Mouse (Mus musculus) neural tube, embryonic 11.5 days (tissue): ENCODE measurements around the gene Il9r. TPM values are rescaled to one million over a fixed set of nuclear protein-coding genes. Genes with fewer than 3 reads are reported as not detected.
A peak's percentile ranks its signal among the peaks of the same experiment; 100 is the strongest.

Experiments used
- ATAC-seq: fragments of 200-750 bp; cut with Nextera tagmentation; 2 replicates; pipeline ENCODE4 v1.8.0; 2017; ENCODE audit warnings: moderate number of reproducible peaks, mild to moderate bottlenecking, moderate TSS enrichment, moderate library complexity; ENCODE audit not compliant: insufficient read depth, low FRiP score, low TSS enrichment
- DNase-seq: peaks from one replicate; pipeline ENCODE4 v3.0.0-alpha.2; 2015; ENCODE audit warnings: low spot score
- H3K27ac ChIP-seq: fragments of 300-500 bp; sonication (generic); 2 replicates; pipeline ENCODE4 v1.5.1; 2014; ENCODE audit warnings: low read depth, mild to moderate bottlenecking, low read length
- H3K27me3 ChIP-seq: fragments of 300-500 bp; sonication (generic); 2 replicates; pipeline ENCODE4 v1.6.1; 2014; ENCODE audit warnings: mild to moderate bottlenecking, low read length, mixed read lengths; ENCODE audit not compliant: control insufficient read depth, insufficient read depth
- H3K36me3 ChIP-seq: fragments of 300-500 bp; sonication (generic); 2 replicates; pipeline ENCODE4 v1.6.1; 2014; ENCODE audit warnings: mild to moderate bottlenecking, low read length, moderate library complexity, mixed read lengths; ENCODE audit not compliant: control insufficient read depth, insufficient read depth
- H3K4me1 ChIP-seq: fragments of 300-500 bp; sonication (generic); 2 replicates; pipeline ENCODE4 v1.6.1; 2014; ENCODE audit warnings: low read length, mixed read lengths; ENCODE audit not compliant: control insufficient read depth, insufficient read depth
- H3K4me2 ChIP-seq: fragments of 300-500 bp; sonication (generic); 2 replicates; pipeline ENCODE4 v1.6.1; 2014; ENCODE audit warnings: low read depth, mild to moderate bottlenecking, moderate library complexity
- H3K4me3 ChIP-seq: fragments of 300-500 bp; sonication (generic); 2 replicates; pipeline ENCODE4 v1.5.1; 2014; ENCODE audit warnings: low read depth, low read length
- H3K9ac ChIP-seq: fragments of 300-500 bp; sonication (generic); 2 replicates; pipeline ENCODE4 v1.6.1; 2014; ENCODE audit warnings: mild to moderate bottlenecking, low read length
- H3K9me3 ChIP-seq: fragments of 300-500 bp; sonication (generic); 2 replicates; pipeline ENCODE4 v1.6.1; 2016; ENCODE audit warnings: low read length; ENCODE audit not compliant: control insufficient read depth
- WGBS: fragments of 180-500 bp; shearing (Covaris S2); extraction: QIAGEN DNeasy Blood & Tissue Kit; methylation state at CpG from one replicate; pipeline ENCODE4 v1.1.7; 2014; 5-methylcytosine and 5-hydroxymethylcytosine counted together
- polyA plus RNA-seq: library from polyadenylated mRNA; unstranded; fragments of >200 nt; fragmentation: Nextera tagmentation; extraction: Ambion mirVana; gene quantifications from 2 replicates; pipeline ENCODE4 v1.2.1, GENCODE M21; 2014

Gene Il9r
- polyA plus RNA-seq, 1 experiment from 2014 or later: 0.07 TPM

DNA sequence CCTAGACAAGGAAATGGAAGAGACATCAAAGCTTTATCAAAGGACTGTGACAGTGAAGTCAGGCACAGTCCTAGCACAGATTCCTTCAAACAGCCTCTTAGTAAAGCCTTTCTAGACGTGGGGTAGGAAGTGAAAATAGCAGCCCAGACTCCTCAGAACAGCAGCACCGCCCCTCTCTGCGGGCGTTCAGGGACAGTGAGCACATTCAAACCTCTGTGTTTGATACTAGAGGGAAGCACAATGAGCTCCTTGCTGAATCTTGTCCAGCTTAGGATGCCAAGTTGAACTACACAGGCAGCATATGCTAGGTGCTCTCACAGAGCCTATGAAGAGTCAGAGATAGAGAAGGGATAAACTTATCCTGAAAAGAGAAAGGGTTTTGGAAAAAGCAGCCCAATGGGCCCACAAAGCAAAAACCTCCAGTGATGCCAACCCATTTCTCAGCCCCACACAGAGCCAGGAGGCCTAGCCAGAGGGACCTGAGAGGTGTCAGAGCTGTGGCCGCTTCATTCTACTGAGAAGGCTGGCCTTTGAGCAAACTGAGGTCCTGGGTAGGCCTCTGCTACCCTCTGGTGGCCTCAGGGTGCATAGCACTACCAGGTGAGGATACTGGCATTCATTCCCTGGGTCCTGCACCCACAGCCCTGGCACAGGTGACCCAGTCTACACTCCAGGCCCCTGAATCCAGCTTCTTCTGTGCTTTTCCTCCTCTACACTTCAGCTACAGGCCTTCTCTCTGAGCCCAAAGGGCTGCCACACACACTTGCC lies 38.2 kb upstream of the Il9r start:
- ATAC-seq (0 out of 2 replicates have a peak, but pooled peaks have one; percentile 67), DNase-seq (peak; percentile 71)
- H3K4me2 ChIP-seq: no peak overlapping the region
- WGBS: 69% methylated on average over 5 of the region's 5 CpGs
- no peak overlapping the region for H3K27ac ChIP-seq
- H3K4me3 ChIP-seq: no peak overlapping the region
- no peak overlapping the region for H3K9ac ChIP-seq
- H3K4me1 ChIP-seq: no peaks in the 10 kb centered on the region
- H3K36me3 ChIP-seq: no peaks in the 10 kb centered on the region
- H3K9me3 ChIP-seq: no peaks in the 10 kb centered on the region
- H3K27me3 ChIP-seq: no peaks in the 10 kb centered on the region

DNA sequence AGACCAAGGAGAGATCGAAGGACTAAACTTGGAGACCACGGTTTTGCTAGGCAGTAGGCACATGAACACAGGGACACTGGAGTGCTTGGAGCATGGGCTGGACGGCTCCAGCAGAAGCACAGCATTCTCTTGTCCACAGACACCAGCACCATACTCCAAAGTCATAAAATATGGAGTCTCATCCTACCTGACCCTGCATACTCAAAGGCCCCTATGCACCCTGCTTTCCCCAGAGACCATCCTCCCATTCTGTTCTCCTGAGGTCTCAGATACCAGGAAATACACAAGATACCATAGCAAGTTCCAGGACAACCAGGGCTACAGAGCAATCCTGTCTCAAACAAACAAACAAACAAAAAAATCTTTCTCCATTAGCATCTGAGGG lies 37.3 kb upstream of the Il9r start:
- 88% methylated on average over 3 of the region's 3 CpGs for WGBS
- Histone ChIP-seq H3K4me2 (no peak overlapping the region), H3K9ac (no peak overlapping the region), H3K4me3 (no peak overlapping the region), H3K27ac (no peak overlapping the region), H3K4me1 (no peaks in the 10 kb centered on the region), H3K36me3 (no peaks in the 10 kb centered on the region), H3K9me3 (no peaks in the 10 kb centered on the region), H3K27me3 (no peaks in the 10 kb centered on the region)
- DNase-seq: no peak
- ATAC-seq: no peak

- no peaks in the 10 kb centered on the region for H3K9me3 ChIP-seq
- peaks cover 2% of the 10 kb centered on the region for H3K36me3 ChIP-seq
- no peak overlapping the region for H3K9ac ChIP-seq
- DNase-seq: peak; percentile 63
- no peak overlapping the region for H3K27ac ChIP-seq
- WGBS: 68% methylated on average over 9 of the region's 9 CpGs
- no peak overlapping the region for H3K4me3 ChIP-seq
- H3K4me2 ChIP-seq: no peak overlapping the region
- H3K4me1 ChIP-seq: no peaks in the 10 kb centered on the region
- no peaks in the 10 kb centered on the region for H3K27me3 ChIP-seq
- no peak for ATAC-seq
Observed at GRCm38 (mm10) chr11:32236712-32237410, 36.8 kb upstream of the Il9r start.

DNA sequence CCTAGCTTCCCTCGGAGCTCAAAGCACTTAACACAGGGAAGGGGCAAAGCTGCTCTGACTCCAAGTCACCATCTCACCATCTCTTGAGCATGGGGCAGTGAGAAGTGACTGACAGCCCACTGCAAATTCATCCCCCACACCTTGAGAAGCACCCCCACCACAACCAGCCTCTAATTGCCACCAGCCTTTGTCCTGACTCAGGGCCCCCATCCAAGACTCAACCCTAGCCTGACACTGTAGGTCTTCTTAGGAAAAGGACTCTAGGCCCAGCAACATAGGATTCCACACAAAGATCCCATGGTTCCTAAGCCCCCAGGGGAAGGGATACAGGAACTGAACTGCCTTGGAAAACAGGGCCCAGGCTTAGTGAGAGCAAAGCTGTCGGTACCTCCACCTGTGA lies 36.1 kb upstream of the Il9r start:
- 86% methylated on average over 2 of the region's 2 CpGs for WGBS
- H3K9ac ChIP-seq: no peak overlapping the region

DNA sequence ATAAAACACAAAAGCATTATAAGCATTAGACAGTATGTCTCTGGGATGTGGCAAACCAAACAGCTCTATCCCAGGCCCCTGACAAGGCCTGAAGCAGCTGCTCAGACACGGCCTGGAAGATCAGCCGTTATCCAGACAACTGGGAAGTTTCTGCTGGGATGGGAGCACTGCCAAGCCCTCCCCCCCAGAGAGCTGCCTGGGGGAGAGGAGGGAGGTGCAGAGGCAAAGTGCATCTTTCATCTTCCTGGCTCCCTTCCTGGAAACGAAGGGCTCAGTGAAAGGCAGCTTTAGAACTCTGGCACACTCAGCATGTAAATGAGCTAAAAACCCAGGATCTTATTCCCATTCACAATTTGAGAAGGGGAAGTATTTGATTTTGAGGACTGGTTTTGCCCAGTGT lies 35.6 kb upstream of the Il9r start:
- no peaks in the 10 kb centered on the region for H3K27me3 ChIP-seq
- H3K36me3 ChIP-seq: peaks cover 4% of the 10 kb centered on the region
- ATAC-seq (no peak), DNase-seq (no peak)
- no peaks in the 10 kb centered on the region for H3K4me1 ChIP-seq
- H3K9me3 ChIP-seq: no peaks in the 10 kb centered on the region
- H3K4me3 ChIP-seq: no peak overlapping the region
- no peak overlapping the region for H3K9ac ChIP-seq
- 74% methylated on average over 3 of the region's 3 CpGs for WGBS
- no peak overlapping the region for H3K27ac ChIP-seq
- no peak overlapping the region for H3K4me2 ChIP-seq

More for the DNA sequence above, 36.1 kb upstream of the Il9r start:
- DNase-seq: no peak
- no peak overlapping the region for H3K4me3 ChIP-seq
- peaks cover 4% of the 10 kb centered on the region for H3K36me3 ChIP-seq
- no peak for ATAC-seq
- no peaks in the 10 kb centered on the region for H3K4me1 ChIP-seq
- no peak overlapping the region for H3K27ac ChIP-seq
- H3K27me3 ChIP-seq: no peaks in the 10 kb centered on the region
- no peak overlapping the region for H3K4me2 ChIP-seq
- H3K9me3 ChIP-seq: no peaks in the 10 kb centered on the region

DNA sequence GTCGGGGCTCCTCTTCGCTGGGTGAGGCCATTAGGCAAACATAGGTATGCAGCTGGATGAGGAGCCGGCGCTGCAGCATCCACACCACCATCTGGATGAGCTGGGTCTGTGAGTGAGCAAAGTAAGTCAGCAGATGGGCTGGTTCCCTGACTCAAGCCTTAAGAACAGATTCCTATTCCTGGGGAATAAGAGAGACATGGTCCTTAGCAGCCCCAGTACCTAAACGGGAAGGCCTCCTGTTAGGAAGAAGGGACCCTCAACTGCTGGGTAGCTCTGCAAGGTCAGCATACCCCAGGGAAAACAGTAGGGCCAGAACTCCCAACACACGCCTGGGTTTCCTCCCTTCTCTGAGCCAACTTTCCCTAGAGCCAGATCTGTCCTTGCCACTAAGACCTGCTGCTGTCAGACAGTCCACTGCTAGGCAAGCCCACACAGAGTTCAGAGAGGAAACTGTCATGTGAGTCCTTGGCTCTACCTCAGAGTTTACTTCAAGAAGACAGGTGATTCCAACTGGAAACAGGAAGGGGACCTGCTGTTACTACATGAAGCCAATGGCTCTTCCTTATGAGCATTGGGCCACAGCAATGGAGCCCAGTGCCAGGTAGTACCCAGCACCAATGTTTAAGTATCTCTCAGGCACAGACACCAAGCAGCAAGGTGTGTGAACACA lies 34.9 kb upstream of the Il9r start:
- Histone ChIP-seq H3K9me3 (no peaks in the 10 kb centered on the region), H3K27ac (no peak overlapping the region), H3K4me1 (no peaks in the 10 kb centered on the region), H3K9ac (no peak overlapping the region), H3K27me3 (no peaks in the 10 kb centered on the region), H3K4me2 (no peak overlapping the region), H3K4me3 (no peak overlapping the region), H3K36me3 (peaks cover 6% of the 10 kb centered on the region)
- WGBS: 95% methylated on average over 6 of the region's 6 CpGs
- ATAC-seq (no peak), DNase-seq (no peak)

DNA sequence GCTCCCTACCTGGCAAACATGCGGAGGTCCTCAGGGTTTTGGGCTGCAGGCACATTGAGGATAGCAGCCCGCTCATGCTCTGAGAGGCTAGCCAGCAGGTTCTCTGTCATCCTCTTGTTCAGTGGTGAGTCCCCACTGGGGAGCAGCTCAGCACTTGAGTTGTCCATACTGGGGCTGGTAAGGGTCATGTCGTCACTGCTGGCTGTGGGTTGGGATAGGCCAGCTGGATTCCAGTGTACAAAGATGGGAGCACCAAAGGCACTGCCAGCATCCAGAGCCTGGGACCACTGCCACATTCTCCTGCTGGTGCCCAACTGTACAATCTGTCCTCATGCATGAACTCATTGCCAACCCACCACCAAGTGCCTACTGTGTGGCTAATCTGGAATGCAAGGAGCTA lies 33.8 kb upstream of the Il9r start:
- Histone ChIP-seq H3K4me2 (no peak overlapping the region), H3K27ac (no peak overlapping the region), H3K4me1 (no peaks in the 10 kb centered on the region), H3K4me3 (no peak overlapping the region), H3K36me3 (peaks cover 6% of the 10 kb centered on the region), H3K27me3 (no peaks in the 10 kb centered on the region), H3K9ac (no peak overlapping the region), H3K9me3 (no peaks in the 10 kb centered on the region)
- WGBS: 92% methylated on average over 3 of the region's 3 CpGs
- ATAC-seq (no peak), DNase-seq (no peak)

DNA sequence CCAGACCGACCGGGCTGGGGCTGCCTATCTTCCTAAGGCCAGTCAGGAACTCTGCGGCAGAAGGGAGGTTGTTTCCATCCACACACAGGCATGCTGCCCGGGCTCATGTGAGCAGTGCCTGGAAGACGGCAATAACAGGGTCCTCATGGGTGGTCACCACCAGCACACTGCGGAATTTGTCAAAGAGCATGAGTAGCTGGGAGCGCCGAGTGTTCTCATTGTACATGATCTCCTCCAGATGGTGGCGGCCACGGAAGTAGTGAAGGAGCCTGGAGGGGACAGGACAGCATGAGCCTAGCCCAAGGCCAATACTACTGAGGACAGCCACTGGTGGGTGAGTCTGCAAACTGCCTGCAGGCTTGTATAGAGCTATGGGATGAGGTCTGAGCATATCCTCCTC lies 32.8 kb upstream of the Il9r start:
- 79% methylated on average over 10 of the region's 10 CpGs for WGBS
- H3K4me3 ChIP-seq: no peak overlapping the region
- no peak overlapping the region for H3K4me2 ChIP-seq
- DNase-seq: no peak
- no peaks in the 10 kb centered on the region for H3K9me3 ChIP-seq
- no peaks in the 10 kb centered on the region for H3K4me1 ChIP-seq
- H3K36me3 ChIP-seq: peaks cover 6% of the 10 kb centered on the region
- H3K27me3 ChIP-seq: no peaks in the 10 kb centered on the region
- no peak for ATAC-seq
- H3K27ac ChIP-seq: no peak overlapping the region
- H3K9ac ChIP-seq: no peak overlapping the region
